Mouse (Mus musculus) olfactory bulb, adult 2 months (tissue): ENCODE data around the gene Grn.

ENCODE experiments used
- CTCF ChIP-seq: fragments of 200-500 bp; IDR thresholded peaks from 2 replicates; pipeline ENCODE4 v1.5.1; 2012; ENCODE audit warnings: low read depth, mild to moderate bottlenecking, low read length, moderate library complexity; ENCODE audit not compliant: insufficient read depth
- POLR2A ChIP-seq: fragments of 200-500 bp; IDR thresholded peaks from 2 replicates; pipeline ENCODE4 v1.6.1; 2012; ENCODE audit warnings: mild to moderate bottlenecking, low read depth, low read length, moderate library complexity; ENCODE audit not compliant: insufficient read depth

- TF ChIP-seq POLR2A (no peak), CTCF (no peak)
Measured at GRCm38 (mm10) chr11:102395250-102395649, 34.9 kb upstream of the Grn start.
